Mouse (Mus musculus) c-Kit-negative CD71-positive TER-119-positive erythroid progenitor cells, embryonic 14.5 days (primary cell): ENCODE results near the gene Cabp2.
"Not testable (repeated sequence)": the region's sequence is repeated elsewhere in the genome, so short reads cannot be mapped to it uniquely, and the experiment has no call there.

Experiments used
- DNase-seq: peaks from one replicate; pipeline ENCODE4 v3.0.0-alpha.2; 2013; ENCODE audit warnings: low read depth, low spot score

The Cabp2 gene

DNA sequence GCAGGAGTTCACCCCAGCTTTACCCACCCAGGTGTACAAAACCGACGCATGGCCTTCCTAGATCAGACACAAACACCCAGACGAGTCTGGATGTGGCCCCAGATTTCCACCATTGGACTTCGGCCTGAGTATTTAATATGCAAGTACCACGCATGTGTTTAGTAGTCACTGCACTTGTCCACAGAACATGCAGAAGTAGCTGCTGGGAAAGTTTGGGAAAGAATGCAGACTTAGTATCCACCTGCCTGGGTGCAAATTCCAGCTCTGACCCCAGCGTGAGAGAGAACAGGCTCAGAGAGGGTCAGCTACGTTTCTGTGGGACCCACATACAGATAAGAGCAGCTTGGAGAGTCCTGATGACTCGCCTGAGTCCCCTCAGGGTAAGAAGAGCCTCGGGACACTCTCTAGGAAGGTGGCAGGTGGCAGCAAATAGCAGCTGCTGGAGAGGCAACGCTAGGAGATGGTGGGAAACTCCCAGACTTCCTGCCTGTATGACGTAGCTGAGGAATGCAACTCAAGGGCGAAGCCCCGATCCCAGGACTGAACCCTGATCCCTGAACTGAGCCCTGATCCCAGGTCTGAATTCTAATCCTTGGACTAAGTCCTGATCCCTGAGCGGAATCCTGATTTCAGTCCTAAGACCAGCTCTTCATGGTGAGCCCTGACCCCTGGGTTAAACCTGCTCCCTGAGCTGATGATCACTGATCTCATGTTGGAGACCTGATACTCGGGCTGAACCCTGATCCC lies 25.3 kb upstream of the Cabp2 start:
- no peak for DNase-seq

DNA sequence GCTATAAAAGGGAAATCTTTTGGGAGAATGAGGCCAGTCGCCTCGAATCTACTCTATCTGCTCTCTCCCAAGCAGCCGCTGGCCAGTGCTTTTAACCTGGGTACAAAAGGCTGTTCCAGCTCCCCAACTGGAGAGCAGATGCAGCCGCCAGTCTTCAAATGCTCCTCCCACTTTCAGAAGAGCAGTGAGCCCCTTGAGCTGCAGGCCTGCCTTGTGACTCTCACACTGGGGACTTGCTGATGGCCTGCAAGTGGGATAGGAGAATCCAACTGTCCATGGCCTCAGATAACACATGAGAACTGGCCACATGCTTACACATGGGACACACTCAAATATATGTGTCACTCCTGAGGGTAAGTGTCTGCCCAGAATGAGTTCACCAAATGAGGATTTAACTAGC lies 24.7 kb upstream of the Cabp2 start:
- DNase-seq = no peak

DNA sequence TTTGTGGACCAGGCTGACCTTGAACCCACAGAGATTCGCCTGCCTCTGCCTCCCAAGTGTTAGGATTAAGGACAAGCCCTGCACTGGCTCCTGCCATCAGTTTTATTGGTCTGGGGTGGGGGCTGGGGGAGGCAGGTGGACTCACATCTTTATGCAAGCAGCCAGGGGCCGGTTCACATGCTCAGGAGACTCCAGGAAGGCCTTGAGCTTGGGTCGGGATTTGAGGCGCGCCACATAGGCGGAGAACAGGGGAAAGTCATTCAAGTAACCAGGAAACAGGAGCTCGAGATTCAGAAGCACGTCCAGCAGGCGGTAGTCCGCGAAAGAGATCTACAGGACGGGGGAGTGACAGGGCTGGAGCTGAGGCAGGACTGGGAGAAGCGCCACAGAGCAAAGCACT lies 24.0 kb upstream of the Cabp2 start:
- no peak for DNase-seq

DNA sequence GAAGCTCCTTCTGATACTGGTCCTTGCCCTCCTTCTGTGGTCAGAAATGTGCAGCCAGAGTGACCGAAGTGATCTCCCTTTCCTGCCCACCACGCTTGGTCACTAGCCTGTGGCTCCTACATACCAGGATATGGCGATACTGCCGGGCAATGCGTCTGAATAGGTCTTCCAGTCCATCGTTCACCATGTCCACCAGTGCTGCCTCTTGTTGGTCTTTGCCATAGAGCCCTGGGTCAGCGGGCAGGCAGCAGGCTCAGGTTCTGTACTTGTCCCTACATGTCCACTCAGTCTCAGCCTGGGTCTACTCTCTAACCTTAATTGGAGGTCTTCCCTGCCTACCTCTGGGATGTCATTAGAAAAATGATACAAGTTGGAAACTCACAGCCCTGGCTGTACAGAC lies 23.4 kb upstream of the Cabp2 start:
- no peak for DNase-seq

DNA sequence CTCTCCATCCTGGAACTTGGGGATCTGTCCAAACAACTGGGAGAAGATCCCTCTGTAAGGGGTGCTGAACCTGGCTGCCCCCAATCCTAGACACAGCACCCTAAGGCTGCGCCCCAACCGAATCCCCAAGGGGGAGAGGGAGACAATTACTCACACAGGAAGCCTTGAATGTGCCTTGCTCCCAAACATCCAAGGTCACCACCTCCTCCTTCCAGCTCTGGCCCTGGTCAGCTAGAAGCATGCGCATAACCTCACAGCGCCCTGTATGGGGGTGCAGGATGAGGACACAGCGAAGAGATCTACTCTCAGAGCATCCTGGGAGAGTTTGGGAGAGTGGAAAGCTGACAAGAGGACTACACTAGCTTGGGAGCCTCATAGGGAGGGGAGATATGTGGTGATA lies 22.8 kb upstream of the Cabp2 start:
- no peak for DNase-seq

DNA sequence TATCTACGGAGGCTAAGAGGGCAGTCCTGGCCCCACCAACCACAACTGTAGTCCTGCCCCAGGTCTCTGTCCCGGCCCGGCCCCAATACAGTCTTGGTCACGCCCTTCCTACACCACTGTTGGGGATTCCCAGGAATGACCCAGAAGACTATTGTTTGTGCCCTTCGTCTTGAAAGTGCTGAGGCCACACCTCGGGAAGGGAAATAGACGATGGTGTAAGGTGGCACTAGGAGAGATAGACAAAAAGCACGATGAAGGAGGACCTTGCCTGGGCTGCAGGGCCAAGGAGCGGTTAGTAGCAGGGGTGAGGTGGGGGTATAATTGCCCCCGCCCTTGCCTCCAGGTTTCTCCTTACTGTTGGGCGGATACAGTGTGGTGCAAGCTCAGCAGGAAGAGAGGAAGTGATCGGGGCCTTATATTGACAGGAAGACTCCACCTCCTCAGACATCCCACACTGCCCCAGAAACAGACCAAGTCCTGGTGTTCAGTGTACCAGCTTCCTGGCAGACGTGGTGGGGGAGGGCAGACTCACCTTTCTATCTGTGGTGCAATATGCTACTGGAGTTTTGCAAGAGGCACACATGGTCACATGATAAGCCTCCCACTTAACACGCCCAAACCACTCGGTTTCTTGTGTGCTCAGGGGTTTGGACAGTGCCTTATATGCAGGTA lies 22.2 kb upstream of the Cabp2 start, which contains the start of gene Gstp3:
Gene Gstp3 (minus strand): TSS at position 501 of the 672 bp plus-strand sequence.
- no peak for DNase-seq

DNA sequence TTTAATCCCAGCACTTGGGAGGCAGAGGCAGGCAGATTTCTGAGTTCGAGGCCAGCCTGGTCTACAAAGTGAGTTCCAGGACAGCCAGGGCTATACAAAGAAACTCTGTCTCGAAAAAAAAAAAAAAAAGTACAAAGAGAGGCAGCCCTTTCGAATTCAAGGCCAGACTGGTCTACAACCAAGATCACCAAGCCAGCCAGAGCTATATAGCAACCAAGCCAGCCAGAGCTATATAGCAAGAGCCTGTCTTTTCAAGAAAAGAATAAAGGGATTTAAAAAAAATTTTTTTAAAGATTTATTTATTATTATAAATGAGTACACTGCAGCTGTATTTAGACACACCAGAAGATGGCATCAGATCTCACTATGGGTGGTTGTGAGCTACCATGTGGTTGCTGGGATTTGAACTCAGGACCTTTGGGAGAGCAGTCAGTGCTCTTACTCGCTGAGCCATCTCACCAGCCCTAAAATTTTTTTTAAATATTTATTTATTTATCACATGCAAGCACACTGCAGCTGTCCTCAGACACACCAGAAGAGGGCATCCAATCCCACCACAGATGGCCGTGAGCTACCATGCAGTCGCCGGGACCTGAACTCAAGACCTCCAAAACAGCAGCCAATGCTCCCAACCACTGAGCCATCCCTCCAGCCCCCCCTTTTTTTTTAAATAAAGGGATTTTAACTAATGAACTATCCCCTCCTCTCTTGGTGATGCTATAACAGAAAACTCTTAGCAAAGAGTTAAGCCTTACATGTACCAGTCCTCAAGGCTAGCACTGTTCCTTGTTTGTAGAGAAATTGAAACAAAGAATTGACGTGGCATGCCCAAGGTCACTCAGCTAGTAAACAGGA lies 21.1 kb upstream of the Cabp2 start:
- DNase-seq = not testable (repeated sequence)

DNA sequence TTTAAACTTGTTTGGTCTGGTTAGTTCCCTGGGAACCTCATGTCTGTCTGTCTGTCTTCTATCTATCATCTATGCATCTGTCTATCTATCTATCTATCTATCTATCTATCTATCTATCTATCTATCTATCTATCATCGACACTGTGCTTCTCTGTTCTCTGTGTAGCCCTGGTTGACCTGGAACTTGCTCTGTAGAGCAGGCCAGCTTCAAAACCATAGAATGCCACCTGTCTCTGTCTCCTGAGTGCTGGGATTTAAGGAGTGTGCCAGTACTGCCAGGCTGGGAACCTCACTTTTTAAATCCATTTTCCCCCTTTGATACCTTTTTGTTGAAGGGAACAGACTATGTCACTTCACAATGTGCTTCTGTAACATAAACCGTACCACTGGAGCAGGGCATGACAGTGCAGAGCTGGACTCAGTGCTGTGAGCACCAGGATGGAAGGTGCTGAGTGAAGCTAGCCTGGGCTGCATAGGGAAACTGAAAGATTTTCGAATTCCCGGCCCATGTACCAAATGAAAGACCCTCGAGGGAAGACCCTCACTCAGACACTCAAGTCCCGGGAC lies 20.4 kb upstream of the Cabp2 start:
- no peak for DNase-seq

DNA sequence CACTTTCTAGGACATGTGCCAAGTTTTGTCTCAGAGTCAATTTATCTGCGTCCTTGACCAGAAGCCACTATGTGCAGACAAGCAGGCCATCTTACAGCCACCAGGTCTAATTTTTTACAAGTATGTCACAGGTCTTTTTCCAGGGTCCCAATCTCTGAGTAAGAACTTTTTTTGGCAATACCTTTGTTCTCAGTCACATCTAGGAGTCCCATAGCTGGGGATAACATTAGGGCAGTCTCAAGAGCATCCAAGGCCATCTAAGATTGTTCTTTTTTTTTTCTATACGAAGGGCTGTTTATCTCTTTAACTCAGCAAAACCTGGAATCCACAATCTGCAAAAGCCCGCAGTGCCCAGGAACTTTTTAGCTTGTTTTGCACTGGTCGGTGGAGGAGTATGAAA lies 18.0 kb upstream of the Cabp2 start:
- DNase-seq = not testable (repeated sequence)

DNA sequence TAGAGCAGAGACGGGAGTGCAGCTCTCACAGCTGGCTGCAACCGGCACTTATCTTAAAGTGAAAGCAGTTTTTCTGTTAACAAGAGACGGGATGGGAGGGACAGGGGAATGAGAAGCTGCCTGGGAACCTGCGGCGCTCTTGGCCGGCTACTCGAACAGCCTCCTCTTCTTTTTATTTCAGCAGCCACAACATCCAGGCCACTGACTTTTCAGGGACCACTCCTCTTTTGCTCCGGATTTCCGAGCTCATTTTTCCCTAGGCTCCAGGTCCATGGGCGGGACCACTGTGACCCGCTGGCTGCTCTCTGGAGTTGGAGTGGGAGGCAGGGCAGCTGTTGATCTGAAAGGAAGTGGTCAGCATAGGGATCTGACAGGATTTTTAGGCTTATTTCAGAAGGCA lies 16.9 kb upstream of the Cabp2 start:
- DNase-seq = not testable (repeated sequence)

DNA sequence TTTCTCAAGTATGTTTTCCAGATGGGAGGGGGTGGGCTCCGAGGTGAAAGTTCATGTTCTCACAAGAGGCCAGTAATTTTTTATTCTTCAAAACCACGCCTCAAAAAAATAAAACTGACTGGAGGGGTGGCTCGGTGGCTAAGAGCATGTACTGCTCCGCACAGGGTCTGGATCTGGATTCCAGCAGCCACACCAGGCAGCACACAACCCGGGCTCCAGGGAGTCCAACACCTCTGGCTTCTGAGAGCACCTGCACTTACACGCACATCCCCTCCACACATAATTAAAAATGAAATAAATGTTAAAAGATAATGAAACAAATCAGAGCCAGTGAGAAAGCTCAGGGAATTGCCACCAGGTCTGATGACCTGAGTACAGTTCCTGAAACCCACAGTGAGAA lies 15.1 kb upstream of the Cabp2 start:
- DNase-seq = no peak

DNA sequence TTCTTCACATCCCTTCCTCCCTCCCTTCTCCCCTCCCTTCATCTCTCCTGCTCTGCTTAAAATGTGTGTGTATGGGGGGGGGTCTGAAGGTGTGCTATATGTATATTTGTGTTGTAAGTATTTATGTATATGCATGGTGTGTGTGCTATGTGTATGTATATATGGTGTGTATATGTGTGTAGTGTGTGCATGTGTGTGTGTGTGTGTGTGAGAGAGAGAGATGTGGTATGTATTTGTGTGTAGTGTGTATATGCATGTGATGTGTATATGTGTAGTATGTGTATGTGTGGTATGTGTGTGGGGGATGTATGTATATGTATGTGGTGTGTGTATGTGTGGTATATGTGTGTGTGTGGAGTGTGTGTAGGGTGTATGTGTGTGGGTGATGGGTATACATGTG lies 14.5 kb upstream of the Cabp2 start:
- no peak for DNase-seq

DNA sequence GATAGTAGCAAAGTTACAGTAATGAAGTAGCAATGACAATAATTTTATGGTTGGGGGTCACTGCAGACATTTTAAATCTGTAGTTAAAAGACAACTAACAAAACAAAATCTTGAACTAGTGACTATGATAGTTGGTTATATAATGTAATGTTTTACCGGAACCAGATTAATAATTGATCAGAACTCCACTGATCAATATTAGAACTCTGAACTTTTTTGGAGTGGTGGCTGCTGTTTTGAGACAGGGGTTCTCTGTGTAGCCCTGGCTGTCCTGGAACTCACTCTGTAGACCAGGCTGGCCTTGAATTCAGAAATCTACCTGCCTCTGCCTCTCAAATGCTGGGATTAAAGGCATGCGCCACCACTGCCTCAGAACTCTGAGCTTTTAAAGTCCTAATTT lies 13.1 kb upstream of the Cabp2 start:
- DNase-seq = not testable (repeated sequence)

DNA sequence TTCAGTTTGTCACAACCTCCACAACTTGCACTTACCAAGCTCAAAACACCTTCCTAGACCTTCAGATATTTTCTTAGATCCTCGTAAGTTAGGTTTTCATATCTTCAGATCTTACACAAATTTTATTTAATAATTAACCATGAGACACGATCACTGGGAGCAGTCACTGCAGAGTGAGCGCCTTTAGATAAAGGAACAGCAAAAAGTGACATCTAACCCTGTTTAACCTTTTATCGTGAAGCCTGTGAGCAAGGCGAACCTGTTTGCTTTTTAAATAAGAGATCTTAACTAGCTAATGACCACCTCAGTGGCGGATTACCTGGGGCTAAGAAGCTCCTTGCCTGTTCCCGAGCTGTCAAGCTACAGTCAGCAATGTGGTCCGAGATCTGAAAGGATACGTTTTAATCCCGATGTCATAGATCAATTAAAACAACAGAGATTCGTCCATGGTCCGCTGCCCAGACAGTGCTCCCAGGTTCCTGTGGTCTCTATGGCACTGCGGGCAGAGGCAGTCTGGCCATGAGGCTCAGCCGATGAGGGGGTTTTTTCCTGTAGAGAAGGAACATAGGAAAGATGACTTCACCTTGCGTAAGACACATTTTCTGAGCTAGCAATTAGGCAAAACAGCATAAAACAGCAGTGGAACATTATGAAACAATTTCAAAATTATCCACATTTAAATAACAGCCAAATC lies 12.5 kb upstream of the Cabp2 start:
- no peak for DNase-seq

DNA sequence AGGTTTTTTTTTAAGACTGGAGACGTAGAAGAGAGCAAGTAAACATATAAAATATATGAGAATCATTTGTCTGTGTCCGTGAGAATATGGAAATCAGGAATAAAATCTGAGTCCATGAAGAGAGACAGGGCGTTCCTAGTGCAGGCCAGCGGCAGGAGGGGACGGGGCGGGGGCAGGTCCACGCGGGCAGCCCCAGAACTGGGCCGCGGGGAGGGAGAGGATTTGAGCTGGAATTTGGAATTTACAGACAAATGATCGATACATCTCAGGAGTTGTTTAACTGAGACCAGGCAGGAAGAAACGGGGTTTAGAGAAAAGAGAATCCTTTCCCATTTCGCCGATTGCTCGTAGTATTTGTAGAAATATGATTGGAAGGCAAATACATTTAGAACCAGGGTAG lies 11.1 kb upstream of the Cabp2 start:
- no peak for DNase-seq

DNA sequence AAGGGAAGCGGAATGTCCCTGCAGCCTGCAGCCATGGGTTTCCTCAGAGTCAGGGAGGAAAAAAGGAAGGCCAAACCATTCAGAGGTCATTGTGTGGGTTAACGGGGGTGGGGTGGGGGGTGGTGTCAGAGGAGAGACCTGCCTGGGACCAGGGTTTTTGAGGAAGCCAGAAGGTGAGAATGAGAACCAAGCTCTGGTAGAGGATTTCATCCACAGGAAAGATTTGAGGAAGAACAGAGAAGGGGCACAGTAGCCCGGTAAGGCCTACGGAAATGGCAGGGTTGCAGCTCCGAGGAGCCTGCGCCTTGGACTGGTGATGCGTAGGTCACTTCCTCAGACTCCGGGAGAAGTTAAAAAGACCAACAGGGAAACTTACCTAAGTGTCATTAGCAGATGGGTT lies 10.6 kb upstream of the Cabp2 start:
- no peak for DNase-seq

DNA sequence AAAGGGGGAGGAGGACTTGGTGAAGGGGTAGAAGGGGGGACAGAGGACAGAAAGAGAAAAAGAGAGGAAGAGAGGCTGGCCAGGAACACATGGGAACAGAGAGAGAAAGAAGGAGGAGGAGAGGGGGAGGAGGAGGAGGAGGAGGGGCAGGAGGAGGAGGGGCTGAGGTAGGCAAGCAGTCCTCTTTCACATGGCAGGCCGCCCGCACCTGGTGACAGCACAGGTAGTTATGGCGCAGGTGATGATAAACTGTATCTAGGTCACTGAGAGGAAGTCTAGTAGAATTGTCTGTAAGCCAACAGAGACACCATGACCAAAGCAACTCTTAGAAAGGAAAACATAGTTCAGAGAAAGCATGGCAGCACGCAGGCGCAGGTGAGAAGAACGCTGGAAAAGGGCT lies 10.0 kb upstream of the Cabp2 start:
- DNase-seq = no peak

DNA sequence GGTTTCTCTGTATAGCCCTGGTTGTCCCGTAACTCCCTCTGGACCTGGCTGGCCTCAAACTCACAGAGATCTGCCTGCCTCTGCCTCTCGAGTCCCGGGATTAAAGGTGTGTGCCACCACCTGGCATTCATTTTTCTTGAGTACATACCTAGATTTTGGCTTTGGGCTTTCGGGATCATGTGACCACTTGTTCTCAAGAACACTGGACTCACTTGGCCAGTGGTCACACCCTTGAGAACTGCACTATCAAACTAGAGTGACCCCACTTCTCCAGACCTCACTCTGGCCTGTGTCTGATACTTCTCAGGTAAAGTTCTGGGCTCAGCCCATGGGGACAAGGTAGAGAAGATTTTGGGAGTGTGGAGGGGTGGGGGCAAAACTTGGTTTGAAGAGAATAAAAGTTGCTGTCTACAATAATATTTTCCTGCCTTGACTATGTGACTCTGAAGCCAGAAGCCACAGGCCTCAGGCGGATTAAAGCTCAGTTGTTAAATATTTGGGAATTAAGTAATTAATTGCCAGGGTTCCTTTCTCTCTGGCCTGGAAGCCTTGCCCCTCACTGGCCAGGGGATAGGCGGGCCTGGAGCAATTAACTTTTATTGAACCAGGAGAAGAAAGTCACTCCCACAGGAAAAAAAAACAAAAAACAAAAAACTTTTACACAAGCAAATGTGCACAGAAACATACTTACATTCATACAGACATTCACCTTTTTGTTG lies 8.5 kb upstream of the Cabp2 start:
- no peak for DNase-seq

DNA sequence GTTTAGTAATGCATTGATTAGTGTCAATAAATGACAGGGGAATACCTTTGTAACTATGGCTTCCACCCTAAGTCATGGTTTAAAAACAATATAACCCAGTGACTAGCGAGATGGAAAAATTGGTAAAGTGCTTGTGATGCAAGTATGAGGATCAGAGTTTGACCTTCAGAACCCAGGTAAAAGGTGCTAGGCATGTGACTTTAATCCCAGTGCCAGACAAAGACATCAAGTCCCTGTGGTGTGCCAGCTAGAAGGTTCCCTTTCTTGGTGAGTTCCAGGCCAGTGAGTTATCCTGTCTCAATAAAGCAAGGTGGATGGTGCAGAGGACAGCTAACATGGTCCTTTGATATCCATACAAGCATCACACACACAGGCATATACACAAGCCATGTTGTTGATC lies 5.8 kb upstream of the Cabp2 start:
- DNase-seq = no peak

DNA sequence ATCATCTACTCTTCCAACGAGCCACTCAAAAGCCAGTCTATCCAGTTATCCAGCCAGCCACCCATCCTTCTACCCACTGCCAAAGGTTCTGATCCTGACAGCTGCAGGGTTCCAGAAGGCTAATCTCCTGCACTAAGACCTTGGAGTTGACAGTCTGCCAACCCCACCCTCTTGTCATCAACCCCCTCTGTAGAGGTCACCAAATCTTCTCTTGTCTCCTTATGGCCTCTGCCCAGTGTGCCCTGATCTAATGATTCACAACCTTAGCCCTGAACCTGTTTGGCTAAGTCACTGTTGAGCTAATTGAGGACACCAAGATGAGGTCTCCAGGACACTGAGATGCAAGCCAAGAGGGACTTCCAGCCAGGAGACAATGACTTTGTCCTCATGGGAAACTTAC lies 1.8 kb upstream of the Cabp2 start:
- DNase-seq = no peak

DNA sequence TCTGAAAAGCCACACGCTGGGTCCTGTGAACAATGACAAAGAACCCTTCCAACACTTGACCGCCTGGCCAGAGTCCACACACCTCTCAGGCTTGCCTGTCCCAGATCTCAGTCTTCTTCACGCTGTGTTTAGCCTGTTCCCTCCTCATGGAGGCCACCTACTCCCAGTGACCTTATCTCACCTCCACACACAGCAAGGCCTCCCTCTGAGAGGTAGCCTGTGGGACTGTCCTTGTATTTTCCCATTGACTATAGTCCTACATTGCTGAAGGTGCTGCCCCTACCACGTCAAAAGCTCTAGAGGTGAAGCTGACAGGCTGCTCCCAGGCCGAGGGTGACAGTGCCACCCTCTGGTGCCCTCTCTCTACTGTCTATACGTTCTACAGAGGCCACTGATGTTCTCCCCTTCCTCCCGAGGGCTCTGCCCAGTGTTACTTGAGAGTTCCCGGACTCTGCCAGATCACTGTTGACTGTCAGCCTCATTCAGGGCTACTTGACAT lies 818 bp upstream of the Cabp2 start:
- peak; percentile 47 for DNase-seq
